Mouse (Mus musculus) thymus, postnatal 25 days (tissue): ENCODE data around the gene Tnfaip3.

Source experiments
- DNase-seq: peaks from one replicate; pipeline ENCODE4 v3.0.0; 2022

The Tnfaip3 gene

DNA sequence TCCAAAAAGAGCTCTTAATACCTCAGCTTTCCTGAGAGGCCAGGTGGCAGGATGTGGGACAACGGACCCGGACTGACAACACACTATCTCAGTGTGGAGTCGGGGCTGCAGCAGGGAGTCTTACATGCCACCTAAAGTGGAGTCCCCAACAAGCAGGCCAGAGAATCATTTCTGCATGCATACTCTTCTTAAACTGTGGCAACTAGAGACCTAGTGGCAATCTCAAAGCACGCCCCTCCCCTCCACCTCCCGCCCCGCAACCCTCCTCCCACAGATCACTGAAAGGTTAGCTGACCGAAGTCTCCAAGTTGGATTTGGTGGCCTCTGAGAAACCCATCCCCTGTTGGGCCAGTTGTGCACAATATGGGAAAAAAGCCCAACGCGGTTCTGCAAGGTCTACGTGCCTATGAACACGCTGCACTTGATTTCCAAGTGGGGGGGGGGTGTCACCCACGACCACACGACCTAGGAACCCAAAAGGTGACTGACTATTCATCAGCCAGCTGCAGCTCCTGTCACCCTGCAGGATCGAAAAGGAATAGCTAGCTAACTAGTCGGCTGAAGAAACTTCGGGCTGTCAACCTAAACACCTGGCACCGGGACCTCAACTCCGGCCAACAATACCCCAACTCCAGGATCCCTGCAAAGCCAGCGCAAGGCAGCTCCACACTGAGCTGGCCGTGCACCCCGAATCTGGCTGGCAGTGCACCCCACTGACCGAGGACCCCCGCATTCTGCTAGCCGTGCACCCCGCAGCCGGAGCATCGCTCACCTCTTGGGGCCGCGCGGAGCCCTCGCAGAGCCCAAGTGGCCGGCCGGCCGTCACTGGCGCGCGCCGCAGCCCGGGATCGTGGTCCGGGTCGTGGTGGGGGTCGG lies 838 bp downstream of the Tnfaip3 start:
- peak; percentile 79 for DNase-seq

DNA sequence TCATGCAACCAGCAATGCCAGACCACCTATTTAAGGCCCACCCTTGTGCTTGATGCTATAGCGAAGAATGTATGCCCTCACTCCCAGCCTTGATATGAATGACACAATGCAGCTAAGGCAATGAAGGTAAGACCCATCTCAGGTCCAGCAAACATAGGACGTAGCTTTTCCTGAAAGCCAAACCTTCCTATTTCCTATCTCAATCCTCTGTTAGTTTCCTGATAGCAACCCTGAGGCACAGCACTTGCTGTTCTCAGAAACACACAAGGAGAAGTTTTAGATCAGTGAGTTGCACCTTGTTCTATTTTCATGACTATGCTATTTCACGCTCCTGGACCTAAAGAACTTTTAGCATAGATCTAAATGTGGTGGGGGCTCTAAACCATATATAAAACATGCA lies 2.1 kb downstream of the Tnfaip3 start:
- DNase-seq: no peak

DNA sequence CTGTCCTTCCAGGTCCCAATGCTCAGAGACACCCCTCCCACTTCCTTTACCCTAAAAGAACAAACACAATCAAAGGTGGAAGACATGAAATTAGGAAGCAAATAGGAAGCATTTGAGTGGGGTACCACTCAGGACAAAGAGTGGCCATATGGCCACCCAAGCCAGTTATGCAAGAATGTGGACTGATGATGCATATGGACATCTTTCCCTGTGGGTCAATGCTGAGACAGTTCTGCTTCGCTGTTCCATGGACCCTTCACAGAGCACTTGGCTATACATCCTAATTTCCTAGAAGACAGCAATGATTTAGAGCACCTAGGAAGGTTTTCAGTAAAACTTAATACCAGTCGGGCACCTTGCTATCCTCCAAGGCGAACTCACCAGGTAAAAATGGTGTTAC lies 2.8 kb downstream of the Tnfaip3 start:
- no peak for DNase-seq

DNA sequence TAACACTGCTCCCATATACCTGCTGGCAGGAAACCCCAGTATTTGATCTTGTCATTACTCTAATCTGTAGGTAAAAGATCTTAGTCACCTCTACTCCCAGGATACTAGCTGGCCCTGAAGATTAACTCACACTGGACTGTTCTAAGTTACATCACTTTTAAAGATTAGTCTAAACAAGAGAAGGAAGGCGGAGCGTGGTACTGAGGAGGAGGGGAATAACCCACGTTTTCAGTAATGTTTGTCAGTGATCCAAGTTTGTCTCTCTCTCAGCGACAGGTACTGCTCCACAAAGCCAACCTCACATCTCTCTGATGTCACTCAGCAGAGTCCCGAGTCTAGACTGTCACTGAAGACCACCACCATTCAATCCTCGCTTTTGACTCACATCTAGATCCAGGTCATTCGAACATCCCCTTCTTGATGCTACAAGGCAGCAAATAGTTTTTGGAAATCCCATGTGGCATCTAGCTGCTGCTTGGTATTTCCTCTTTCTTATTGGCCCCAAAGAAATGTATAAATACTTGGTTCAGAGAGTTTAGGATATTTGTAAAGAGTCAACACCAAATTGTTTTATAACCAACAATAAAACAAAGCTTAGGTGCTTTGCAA lies 3.5 kb downstream of the Tnfaip3 start:
- no peak for DNase-seq

DNA sequence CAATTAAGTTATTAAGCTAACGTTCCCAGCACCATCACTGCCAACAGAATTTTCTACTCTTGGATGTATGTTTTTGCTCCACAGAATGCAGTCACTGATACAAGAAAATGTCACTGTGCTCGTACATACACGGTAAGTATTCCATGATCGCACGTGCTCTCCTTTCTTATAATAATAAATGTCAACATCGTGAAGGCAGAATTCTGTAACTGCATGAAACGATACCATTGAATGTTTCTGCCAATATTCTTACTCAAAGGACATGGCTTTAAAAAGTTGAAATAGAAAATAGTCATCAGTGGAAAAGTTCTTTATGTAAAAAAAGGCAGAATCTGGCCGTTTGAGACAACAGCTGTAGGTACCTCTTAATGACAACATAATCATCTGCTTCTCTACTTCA lies 5.0 kb downstream of the Tnfaip3 start:
- no peak for DNase-seq

DNA sequence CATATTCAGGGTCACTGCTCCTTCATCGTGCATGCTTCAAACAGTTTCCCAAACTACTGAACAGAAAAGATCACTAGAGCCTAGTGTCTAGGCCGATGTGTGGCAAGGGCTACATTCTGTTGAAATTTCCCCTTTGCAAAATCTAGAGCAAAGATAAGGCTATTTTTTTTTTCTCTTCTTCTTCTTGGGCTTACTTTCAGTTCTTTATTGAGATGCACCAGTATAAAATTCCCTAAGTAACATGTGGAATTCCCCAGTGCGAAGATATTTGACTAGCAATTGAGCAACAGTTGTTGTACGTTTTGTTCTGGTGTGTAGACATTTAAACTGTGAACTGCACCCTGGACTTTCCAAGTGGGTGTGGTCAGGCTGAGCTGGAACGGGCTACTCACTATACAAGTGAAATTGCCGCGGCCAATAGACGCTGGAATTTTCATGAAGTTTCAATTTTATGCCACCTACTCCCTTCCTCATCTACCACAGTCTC lies 6.2 kb downstream of the Tnfaip3 start:
- no peak for DNase-seq

DNA sequence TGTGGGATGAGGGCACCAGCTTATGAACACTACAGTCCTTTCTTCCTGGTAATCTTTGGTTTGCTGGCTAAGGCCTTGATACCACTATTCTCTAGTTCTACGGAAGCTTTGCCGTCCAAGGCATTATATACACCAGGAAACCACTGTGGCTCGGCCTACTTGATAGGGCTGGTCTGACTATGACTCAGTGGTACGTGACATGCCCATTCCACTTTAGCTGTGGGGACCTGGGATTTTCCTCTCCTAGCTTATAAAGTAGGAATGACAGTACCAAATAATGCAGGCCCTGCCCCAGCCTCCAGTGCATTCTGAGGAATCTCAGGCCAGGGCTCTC lies 6.9 kb downstream of the Tnfaip3 start:
- no peak for DNase-seq

DNA sequence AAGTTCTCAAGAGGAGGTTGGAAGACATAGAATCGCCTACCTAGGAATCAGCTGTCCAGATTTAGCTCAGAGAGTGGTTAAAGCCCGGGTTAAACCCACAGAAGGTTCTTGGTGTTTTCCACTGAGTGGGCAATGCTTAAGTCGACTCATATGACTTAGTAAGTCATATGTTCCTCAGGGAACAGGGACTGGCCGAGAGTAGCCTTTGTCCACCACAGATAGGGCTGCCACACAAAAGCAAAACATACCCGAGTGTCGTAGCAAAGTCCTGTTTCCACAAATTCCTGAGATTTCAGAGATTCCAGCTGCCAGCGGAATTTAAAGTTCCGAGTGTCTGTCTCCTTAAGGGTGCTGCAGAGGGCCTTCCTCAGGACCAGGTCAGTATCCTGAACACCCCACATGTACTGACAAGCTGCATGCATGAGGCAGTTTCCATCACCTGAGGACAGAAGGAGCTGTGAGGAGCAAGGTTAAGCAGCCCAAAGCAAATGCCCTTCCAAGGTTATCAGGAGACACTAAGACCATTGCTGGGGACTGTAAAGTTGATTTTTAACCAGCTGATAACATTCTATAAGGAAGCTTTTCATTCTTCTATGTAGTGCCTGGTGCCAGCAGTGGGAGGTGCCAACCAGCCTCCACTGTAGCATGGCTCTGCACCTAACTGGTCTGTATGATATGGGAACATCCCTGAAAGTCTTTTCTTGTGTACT lies 7.4 kb downstream of the Tnfaip3 start:
- no peak for DNase-seq

DNA sequence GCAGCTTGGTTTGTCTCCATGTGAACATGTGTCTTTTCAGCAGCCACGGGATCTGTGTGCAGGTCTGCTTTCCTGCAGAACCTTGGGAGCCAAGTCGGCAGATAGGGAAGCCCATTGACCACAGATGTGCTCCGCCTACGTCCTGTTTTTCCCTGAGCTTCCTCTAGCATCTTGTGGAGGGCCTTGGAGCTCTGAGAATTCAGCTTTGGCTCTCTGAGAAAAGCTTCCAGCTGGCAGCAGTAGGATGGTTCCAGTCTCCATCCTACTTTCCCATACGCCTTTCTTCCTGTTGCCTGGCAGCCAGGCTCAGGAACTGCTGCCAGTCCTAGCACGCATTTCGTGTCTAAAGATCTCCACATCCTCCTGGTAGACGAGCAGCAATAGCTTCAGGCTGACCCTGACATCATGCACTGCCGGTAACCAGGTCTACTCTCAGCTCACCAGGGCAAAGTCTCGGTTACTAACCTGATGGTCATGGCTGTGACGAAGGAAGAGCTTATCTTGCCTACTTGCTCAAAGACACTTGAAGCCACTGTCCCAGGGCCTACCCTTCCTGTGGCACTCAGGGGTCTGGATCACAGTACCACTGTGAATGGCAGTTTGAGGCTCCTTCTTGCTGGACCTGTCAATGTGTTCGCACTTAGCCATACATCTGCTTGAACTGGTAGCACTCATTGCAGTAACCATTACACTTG lies 13.2 kb downstream of the Tnfaip3 start:
- DNase-seq: no peak

DNA sequence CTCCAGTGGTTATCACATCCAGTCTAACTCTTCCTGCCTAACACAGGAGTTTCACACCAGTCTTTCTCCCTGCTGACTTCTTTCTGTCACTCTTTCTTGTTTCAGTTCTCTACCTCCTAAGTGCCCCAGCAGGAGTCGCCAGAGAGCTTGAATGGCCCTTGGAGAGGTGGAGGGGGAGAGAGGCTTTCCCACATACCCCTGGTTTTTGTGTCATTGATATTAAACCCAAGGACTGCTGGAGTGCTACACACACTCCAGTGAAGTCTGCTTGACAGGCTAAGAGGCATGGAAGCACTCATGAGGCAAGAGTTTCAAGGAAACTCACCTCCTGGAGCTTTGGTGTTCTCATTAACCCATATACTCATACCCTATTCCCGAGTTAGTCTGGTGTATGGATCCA lies 16.0 kb downstream of the Tnfaip3 start:
- peak; percentile 77 for DNase-seq

DNA sequence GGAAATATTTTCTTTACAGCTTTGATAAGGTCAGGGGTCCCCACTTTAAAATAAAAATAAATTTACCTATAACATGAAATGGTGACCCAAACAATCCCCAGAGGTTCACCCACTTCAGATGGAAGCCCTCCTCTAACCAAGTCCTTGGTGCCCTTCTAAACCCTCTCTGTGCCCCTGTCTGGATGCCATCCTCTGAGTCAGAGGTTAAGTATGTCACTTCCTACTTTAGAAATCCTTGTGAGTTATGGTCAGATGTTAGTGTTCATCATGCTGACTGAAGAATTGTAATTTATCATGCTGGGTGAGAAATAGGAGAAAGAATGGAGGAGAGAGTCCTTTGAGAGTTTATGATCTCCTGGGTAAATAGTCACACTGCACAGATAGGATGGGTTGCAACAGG lies 19.1 kb downstream of the Tnfaip3 start:
- no peak for DNase-seq

DNA sequence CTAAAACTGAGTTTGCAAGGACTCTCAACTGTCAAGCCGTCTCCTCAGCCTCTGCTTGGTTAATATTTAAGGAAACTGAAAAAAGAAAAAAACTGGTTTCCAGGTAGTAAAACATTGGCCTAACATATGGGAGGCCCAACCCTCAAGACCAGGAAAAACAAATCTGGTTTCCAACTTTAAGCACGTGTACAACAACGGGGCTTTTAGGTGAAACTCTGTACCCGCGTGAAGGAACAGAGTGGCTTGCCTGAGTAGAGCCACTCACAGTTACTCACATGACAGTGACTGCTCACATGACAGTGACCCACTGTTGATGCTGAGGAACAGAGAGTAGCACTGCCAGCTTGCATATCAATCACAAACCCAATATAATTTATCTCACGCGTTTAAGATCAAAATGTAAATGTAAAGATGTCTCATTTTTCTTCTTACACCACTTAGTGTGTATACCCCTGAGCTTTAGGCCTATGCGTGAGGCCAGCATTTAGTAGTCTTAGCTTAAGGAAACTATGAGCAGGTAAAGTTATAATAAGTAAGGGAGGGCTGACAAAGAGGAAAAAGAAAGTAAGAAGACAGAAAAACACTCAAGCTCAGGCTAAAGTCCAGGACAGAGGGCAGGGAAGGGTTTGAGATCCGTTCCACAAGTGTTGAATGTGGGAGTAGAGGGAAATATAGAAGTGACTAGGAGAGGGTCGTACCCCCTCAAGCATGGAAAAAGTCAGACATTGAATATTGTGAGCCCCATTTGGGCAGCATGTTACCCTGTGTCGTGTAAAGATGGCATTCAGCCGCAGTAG lies 19.8 kb downstream of the Tnfaip3 start:
- DNase-seq: no peak

DNA sequence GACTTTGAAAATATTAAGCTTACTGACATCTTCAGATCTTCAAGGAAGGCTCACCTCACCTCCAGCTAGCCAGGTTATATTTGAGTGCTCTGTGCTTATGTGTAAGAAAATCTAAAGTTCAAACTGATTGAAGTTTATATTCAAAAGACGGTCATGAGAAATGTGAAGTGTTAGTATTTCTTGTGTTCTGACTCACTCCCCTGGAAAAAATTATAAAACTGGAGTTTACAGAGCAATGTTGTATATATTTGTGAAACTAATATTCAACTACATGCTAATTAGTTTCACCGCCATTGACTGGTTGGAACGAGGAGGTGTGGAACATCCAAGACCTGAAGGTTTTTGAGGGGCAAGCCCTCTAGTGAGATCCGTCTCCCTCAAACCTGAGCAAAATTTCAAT lies 22.5 kb downstream of the Tnfaip3 start:
- DNase-seq: no peak

DNA sequence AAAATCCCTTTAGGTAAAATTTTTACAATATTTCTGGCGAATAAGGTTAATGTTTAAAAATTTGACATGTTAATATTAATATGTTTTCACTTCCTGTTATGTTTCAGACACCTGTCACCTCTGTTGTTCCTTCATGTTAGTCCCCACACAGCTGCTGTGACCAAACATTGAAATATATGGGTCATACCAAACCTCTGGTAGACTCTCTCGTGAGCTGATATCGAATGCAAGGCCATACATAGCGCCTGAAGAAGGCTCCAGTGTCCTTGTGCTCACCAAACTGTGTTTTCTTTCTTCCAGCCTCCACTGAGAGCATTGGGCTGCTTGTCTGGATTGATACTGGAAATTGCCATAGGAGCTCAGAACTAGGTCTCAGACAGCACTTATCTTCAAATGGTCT lies 24.4 kb downstream of the Tnfaip3 start:
- DNase-seq: no peak

DNA sequence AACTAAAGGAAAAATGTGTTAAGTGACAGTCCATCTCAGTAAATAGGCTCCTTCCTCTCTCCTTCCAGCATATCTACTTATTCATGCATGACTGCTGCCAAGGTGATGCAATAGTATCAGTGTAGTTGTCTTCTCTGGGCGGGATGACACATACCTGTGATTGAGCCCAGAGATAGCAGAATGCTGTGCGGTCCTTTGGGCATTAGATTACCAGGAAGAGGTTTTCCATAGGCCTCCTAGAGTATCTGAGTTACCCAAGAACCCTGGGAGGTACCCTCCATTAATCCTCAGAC lies 27.6 kb downstream of the Tnfaip3 start:
- DNase-seq: no peak

DNA sequence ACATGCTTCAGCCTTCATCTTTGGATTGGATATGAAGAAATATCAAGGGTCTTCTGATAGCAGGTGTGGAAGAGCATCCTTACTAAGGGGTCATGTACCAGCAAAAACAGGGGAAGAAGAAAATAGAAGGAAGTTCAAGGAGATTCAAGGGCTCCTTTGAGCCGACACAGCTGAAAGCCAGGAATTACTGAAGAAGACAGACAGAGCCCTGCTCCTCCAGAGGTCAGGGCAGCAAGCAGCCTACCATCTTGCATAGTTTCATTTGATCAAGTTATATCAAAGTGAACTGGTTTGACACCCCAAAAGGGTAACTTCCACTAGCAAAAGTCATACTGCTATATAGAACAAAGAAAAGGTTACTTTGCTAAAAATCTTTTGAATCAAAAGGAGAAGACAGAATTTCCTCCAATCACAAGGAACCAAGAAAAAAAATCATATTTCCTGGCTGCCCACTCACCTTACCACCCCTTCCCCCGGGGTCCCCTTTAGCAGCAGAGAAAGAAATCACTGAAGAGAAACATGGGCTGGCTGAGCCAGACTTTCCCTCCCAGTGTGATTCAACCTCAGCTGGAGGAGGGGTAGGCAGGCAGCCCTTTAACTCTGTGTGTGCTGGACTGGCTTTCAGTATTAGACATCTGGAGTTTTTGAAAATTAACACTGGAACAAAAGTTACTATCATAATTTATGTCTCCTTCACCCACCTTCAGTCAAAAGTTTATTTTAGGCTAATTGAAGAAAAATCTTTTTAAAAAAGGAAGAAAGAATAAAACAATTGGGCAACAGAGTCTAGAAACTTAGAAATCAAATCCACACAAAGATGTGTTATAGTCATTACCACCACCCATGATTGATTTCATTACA lies 28.2 kb downstream of the Tnfaip3 start:
- DNase-seq: no peak

DNA sequence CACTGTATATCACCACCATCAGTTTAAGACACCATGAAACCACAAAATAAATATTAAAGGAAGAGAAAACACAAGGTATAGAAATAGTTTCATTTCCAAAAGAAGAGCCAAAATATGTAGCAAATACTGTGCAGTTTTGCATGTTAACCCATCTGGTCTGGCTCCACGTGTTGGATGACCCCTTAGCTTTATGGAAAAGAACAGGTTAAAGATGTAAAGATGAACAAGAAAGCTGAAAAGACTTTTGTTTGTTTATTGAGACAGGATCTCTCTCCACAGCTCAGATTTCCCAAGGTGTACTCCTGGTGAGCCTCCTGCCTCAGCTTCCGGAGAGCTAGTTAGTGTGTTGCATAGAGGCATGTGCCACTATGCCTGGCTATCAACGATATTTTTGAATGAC lies 29.9 kb downstream of the Tnfaip3 start:
- DNase-seq: no peak

DNA sequence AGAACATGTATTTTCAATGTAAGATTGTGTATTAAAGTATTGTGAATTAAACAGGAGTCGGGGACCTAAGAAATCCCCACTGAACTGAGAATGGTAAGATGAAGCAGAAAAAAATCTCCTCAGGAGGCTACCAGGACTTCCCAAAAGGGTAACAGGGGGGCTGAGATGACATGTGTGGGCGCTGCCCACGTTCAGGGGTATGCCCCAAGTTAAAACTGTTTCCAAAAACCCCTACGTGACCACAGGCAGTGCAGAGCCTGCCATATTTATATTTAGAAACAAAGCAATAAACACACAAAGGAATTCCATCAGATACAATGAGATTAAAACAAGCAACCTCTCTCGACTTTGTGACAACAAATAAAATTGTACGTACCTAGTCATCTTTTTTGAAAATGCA lies 31.9 kb downstream of the Tnfaip3 start:
- DNase-seq: no peak

DNA sequence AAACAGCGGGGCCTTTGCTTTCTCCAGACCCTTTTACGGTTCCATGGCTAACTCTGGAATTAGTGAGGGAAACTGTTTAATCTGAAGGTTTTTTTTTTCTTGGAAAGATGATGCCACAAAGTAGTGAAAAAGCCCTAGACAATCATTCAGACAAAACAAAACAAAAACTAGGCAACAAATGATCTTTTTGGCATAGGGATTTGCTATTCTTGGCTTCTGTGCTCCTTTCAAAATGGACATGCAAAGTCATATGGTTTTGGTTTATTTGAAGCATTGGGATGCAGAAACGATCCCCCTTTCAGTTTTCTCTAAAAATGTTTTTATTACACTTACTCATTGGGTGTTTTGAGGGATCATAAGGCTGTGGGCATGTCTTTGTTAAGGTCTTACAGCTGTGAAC lies 41.0 kb downstream of the Tnfaip3 start:
- no peak for DNase-seq

DNA sequence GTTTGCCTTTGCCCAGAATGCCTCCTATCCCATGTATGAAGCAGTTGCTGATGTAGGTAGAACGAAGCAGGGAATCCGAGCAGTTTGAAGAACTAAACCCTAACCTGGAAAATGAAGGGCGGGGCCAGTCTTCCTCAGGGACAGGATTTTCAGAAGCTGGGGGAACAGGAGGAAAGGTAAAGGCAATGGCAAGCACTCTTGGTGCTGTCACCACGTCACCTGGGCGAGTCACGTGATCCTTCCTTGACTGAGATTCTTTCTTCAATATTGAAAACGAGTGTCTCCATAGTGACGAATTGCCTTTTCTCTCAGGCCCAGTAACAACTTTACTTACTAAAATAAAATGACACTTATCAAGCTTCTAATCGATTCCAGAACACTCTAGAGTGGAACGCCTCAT lies 48.6 kb downstream of the Tnfaip3 start:
- no peak for DNase-seq

DNA sequence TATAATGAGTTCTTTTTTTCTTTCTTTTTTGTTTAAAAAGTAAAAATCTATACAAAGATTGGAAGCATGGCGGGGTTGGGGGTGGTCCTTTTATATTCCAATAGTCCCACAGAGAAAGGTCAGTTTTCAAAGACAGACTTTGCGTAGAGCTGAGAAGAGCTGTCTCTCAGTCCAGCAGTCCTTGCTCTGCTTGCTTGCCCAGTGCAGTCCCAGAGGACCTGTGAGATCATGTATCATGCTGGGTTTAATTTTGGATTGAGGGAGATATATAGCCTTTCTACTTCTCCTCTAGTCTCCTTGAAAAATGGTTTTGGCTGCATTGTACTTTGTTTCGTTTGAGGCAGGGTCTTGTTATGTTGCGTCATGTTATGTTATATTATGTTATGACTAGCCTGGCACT lies 49.9 kb downstream of the Tnfaip3 start:
- no peak for DNase-seq

DNA sequence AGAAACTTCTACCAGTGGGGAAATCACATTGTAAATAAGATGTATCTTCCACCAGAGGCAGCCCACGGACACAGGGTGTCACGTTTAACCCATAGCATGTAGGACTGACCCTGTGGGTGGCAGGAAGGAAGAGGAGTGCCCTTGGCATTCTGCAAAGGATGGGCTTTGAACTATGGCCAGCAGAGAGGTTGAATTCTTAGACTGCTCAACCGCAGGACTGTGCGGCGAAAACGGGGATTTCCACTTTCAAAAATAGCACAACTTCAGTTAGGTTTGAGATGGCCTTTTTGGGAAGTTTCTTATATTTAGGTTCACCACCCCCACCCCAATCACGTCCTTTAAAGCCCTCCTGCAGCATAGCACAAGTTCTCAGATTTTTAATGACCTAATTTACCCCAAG lies 50.6 kb downstream of the Tnfaip3 start:
- peak; percentile 25 for DNase-seq
